Mouse (Mus musculus): ENCODE results near the gene Tap1. TPM values are rescaled to one million over a fixed set of nuclear protein-coding genes. Genes with fewer than 3 reads are reported as not detected.
"Not testable (repeated sequence)": the region's sequence is repeated elsewhere in the genome, so short reads cannot be mapped to it uniquely, and the experiment has no call there.

Gene Tap1
- total RNA-seq (2021), result 1 to 10 TPM; 3.9 to 5.5 TPM

DNA sequence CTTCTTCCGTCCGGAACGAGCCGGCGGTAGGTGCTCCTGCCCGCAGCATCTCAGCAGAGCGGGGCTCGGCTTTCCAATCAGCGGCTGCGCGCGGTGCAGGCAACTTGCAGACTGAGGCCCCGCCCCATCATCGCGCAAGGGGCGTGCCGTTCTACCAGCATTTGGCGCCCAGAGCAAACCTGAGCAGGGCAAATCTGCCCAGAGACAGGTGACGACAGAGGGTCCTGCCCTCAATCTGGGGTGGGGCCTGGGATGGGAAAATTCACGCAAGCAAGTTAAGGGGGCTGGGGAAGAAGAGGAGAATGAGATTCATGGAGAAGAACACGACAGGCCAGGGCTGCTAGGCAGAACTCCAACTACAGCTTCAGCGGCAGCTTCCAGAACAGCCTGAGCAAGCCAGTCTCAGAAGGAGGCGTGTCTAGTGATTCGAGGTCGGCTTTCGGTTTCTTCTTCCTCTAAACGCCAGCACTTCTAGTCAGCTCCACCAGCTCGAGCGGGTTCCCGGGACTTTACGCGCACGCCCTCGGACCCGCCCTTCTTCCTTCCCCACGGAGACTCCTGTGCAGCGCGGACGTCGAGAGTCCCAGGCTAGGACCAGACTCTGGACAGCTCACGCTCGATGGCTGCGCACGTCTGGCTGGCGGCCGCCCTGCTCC lies at the start of gene Tap1, which contains the start of gene Psmb9:
TSS of gene Tap1 (plus strand) at position 293 of the 656 bp plus-strand sequence.
TSS of gene Psmb9 (minus strand) at position 504 of the 656 bp plus-strand sequence.
- intact Hi-C loops (cut with DNase I), result no loop called here
- peak; percentile 93 for DNase-seq (ENCODE audit: low spot score)

- DNase-seq (ENCODE audit: low spot score), result no peak
- intact Hi-C loops (cut with DNase I), result loop anchor here (5.0 kb wide), 1 partner anchor 35 kb away; no protein-coding TSS in a partner anchor
Measured at GRCm38 (mm10) chr17:34137601-34138000, 49.8 kb upstream of the Tap1 start.

- intact Hi-C loops (cut with DNase I), result loop anchor here (5.0 kb wide), 1 partner anchor 36 kb away; no protein-coding TSS in a partner anchor
- no peak for DNase-seq (ENCODE audit: low spot score)
Measured at GRCm38 (mm10) chr17:34138655-34139054, 48.7 kb upstream of the Tap1 start.

- intact Hi-C loops (cut with DNase I), result loop anchor here (5.0 kb wide), 1 partner anchor 37 kb away; no protein-coding TSS in a partner anchor
- DNase-seq (ENCODE audit: low spot score), result peak; percentile 24
Measured at GRCm38 (mm10) chr17:34139416-34139815, 47.9 kb upstream of the Tap1 start.

GRCm38 (mm10) chr17:34140240-34140639 lies 47.1 kb upstream of the Tap1 start:
- DNase-seq (ENCODE audit: low spot score), result no peak
- intact Hi-C loops (cut with DNase I), result no loop called here

DNA sequence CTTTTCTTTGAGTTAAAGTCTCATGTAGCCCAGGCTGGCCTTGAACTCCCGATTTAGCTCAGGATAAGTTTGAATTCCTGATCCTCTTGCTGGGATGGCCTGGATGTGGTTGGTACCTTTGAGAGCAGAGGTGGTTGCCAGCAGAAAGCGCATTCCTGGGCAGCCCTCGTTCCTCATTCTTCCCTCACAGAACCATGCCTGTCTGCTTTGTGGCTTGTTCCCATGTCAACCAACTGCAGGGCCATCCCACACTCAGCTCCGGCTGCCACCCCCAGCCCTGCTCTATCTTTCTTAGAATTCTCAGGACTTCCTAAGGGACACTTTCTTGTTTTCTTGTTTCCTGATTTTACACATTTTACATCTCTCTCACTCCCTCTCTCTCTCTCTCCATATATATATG lies 45.9 kb upstream of the Tap1 start:
- DNase-seq (ENCODE audit: low spot score), result no peak
- intact Hi-C loops (cut with DNase I), result no loop called here

DNA sequence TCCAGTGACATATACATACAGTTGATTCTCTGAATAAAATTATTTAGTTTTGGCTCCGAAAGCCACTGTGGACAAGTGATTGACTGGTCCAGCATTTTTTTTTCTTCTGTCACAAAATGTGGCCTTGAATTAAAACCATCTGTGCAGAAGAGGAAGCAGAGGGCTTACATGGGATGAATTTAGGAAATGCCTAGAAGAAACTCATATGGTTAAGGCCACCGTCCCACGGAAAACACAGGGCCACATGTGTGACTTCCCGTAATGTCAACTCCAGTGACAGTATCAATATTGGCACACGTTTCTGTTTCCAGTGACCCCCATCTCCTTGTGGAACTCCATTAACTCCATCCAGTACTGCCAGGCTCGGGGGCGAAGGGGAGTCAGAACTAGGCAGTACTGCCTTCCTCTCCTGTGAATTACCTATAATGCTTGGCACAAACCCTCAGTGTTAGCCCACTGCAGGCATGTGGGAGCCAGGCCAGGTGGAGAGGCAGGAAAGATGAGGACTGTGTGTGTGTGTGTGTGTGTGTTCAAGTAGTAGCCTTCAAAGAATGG lies 44.8 kb upstream of the Tap1 start:
- intact Hi-C loops (cut with DNase I), result no loop called here
- no peak for DNase-seq (ENCODE audit: low spot score)

GRCm38 (mm10) chr17:34143033-34143432 lies 44.3 kb upstream of the Tap1 start, which contains the start of gene H2-DMb2:
TSS of gene H2-DMb2 (plus strand) at chr17:34143307.
- intact Hi-C loops (cut with DNase I), result no loop called here
- peak; percentile 56 for DNase-seq (ENCODE audit: low spot score)

- DNase-seq (ENCODE audit: low spot score), result no peak
- intact Hi-C loops (cut with DNase I), result no loop called here
Measured at GRCm38 (mm10) chr17:34143461-34143860, 43.9 kb upstream of the Tap1 start.

DNA sequence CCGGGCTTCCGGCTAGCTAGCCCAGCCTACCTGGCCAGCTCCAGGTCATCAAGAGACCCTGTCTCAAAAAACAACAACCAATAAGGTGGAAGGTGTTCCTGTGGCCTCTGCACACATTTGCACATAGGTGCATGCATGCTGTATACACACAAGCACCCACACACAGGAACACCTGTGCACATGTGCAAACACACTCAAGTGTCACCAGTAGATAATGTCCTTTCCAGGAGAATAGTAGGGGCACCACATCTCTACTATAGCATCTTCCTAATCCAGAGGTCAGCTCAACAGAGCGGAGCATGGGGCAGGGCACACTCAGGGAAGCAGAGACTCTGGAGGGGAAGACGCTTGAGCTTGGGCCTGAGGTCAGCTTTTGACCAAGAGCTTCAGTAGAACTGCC lies 43.1 kb upstream of the Tap1 start:
- intact Hi-C loops (cut with DNase I); DNase-seq (ENCODE audit: low spot score): not testable (repeated sequence)

GRCm38 (mm10) chr17:34144960-34145371 lies 42.4 kb upstream of the Tap1 start:
- no peak for DNase-seq (ENCODE audit: low spot score)
- intact Hi-C loops (cut with DNase I), result no loop called here

GRCm38 (mm10) chr17:34152923-34153322 lies 34.4 kb upstream of the Tap1 start, which contains the start of gene H2-DMb1:
TSS of gene H2-DMb1 (plus strand) at chr17:34153072.
- DNase-seq (ENCODE audit: low spot score), result no peak
- intact Hi-C loops (cut with DNase I), result no loop called here

GRCm38 (mm10) chr17:34155534-34155933 lies 31.8 kb upstream of the Tap1 start:
- intact Hi-C loops (cut with DNase I), result no loop called here
- no peak for DNase-seq (ENCODE audit: low spot score)

GRCm38 (mm10) chr17:34164202-34164895 lies 23.0 kb upstream of the Tap1 start:
- intact Hi-C loops (cut with DNase I), result no loop called here
- DNase-seq (ENCODE audit: low spot score), result no peak

- intact Hi-C loops (cut with DNase I), result loop anchor here (1.0 kb wide), 1 partner anchor 30 kb away; no protein-coding TSS in a partner anchor
- DNase-seq (ENCODE audit: low spot score), result no peak
Measured at GRCm38 (mm10) chr17:34165033-34165730, 22.2 kb upstream of the Tap1 start.

- intact Hi-C loops (cut with DNase I), result loop anchor here (2.0 kb wide), 2 partner anchors 68 to 92 kb away; no protein-coding TSS in a partner anchor
- DNase-seq (ENCODE audit: low spot score), result no peak
Measured at GRCm38 (mm10) chr17:34169279-34169678, 18.1 kb upstream of the Tap1 start.

DNA sequence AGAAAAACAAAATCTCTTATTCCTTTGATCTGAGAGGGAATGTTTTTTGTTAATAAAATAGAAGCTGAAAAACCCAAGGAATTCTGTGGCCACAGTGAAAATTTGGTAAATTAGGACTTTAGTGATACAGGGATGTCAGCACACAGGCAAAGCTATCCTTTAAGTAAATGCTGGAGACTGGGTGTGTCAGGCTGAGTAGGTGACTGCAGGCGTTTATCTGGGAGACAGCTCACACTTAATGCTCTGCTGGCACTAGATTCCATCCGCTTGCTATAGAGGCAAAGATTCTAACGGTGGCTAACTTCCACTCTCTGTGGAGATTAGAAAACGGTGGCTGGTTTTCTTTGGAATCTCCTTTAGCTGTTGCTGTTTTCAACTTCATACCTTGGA lies 16.9 kb upstream of the Tap1 start:
- no peak for DNase-seq (ENCODE audit: low spot score)

DNA sequence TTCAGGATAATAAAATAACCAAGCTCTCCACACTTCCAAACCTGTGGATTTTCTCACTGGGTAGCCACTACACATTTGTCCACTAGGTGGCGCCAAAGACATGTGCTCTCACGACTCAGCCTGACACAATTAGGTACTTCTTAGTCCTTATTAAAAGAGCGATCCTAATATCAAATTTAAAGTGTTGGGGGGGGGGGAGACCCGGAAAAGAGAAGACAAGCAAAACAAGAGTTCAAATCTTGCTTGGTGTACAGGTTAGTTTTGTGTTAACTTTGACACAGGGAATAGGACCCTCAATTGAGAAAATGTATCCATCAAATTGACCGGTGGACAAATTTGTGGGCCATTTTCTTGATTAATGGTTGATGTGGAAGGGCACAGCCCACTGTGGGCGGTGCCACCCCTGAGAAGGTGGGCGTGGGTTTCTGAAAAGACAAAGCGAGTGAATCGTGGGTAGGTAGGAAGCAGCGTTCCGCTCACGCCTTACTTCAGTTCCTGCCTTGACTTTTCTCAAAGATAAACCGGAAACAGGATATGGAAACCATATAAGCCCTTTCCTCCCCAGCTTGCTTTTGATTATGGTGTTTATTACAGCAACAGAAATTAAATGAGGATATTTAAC lies 16.4 kb upstream of the Tap1 start:
- DNase-seq (ENCODE audit: low spot score), result no peak

More for the DNA sequence above, 16.9 kb upstream of the Tap1 start:
- intact Hi-C loops (cut with DNase I), result loop anchor here (1.0 to 5.0 kb wide), 4 partner anchors 34 to 182 kb away; partner anchors contain the start of gene Btnl2

GRCm38 (mm10) chr17:34172528-34172927 lies 14.8 kb upstream of the Tap1 start:
- no peak for DNase-seq (ENCODE audit: low spot score)
- intact Hi-C loops (cut with DNase I), result loop anchor here (5.0 kb wide), 1 partner anchor 180 kb away; the partner anchor contains the start of gene Btnl2

More for the DNA sequence above, 16.4 kb upstream of the Tap1 start:
- intact Hi-C loops (cut with DNase I), result loop anchor here (1.0 to 5.0 kb wide), 4 partner anchors 33 to 181 kb away; partner anchors contain the start of gene Btnl2
